23 mouse cellular contexts compared by ENCODE assay signal in genomic region chr2:32416556-32416955, GRCm38 (mm10). TPM values are rescaled to one million over a fixed set of nuclear protein-coding genes. Genes with fewer than 3 reads are reported as not detected.
A peak's percentile ranks its signal among the peaks of the same experiment; 100 is the strongest.
DNase-seq lines count a peak whose midpoint lies in the region; ATAC-seq and TF ChIP-seq lines count a peak whose summit lies in the region.
"Had no signal": no experiment of that assay in that cellular context is flagged by ENCODE, and none has a peak within 500 bp of the region (broad histone marks: within the 10 kb centered on the region; RNA-seq: fewer than 3 reads in every experiment).

No protein-coding gene starts in this region.

- TF ChIP-seq POLR2A in liver, adult 2 months (IDR thresholded peaks at IDR 0.05; ENCODE audit: extremely low read depth, insufficient read depth, low read length), result no peak

- no peaks in the 10 kb centered on the region for H3K27me3 ChIP-seq in embryonic facial prominence, embryonic 13.5 days
- no peaks in the 10 kb centered on the region for H3K27me3 ChIP-seq in embryonic facial prominence, embryonic 10.5 days (replicated peaks; ENCODE audit: low read depth, poor library complexity, severe bottlenecking)
- no peaks in the 10 kb centered on the region for H3K27me3 ChIP-seq in liver, adult 2 months (ENCODE audit: control insufficient read depth, insufficient read depth, low read length)
- H3K27me3 ChIP-seq in liver, embryonic 12.5 days (replicated peaks), result no peaks in the 10 kb centered on the region
- H3K27me3 ChIP-seq: embryonic facial prominence, embryonic 15.5 days; hindbrain, embryonic 12.5 days; hindbrain, embryonic 15.5 days had no signal

- H3K9ac ChIP-seq in embryonic facial prominence, embryonic 13.5 days, result 0 out of 2 replicates have a peak overlapping the region, but pooled peaks have one; percentile 32
- H3K9ac ChIP-seq in liver, adult 2 months (ENCODE audit: low read depth, low read length), result peak overlapping the region; percentile 15; the same call in 1 of the 2 replicates
- H3K9ac ChIP-seq in liver, embryonic 12.5 days, result no peak overlapping the region
- H3K9ac ChIP-seq: embryonic facial prominence, embryonic 15.5 days; forebrain, postnatal 0 days; hindbrain, embryonic 12.5 days; hindbrain, embryonic 15.5 days had no signal

- ATAC-seq in embryonic facial prominence, embryonic 13.5 days (ENCODE audit: insufficient number of reproducible peaks, insufficient read depth, low FRiP score, low TSS enrichment, low read depth), result no peak
- ATAC-seq in liver, embryonic 12.5 days, result no peak
- ATAC-seq: activated CD4-positive, CD25-positive, alpha-beta regulatory T cell, adult 4 months; forebrain, embryonic 14.5 days; forebrain, postnatal 0 days had no signal

- no peak overlapping the region for H3K27ac ChIP-seq in embryonic facial prominence, embryonic 13.5 days
- H3K27ac ChIP-seq in embryonic facial prominence, embryonic 10.5 days (replicated peaks), result no peak overlapping the region; the same call in 1 of the 2 replicates
- H3K27ac ChIP-seq in liver, adult 2 months (replicated peaks; ENCODE audit: insufficient read depth, low read depth, low read length), result peak overlapping the region; percentile 86
- no peak overlapping the region for H3K27ac ChIP-seq in liver, embryonic 12.5 days
- H3K27ac ChIP-seq: embryonic facial prominence, embryonic 15.5 days; heart, adult 2 months; hindbrain, embryonic 12.5 days; hindbrain, embryonic 15.5 days had no signal

- H3K9me3 ChIP-seq in embryonic facial prominence, embryonic 13.5 days, result no peaks in the 10 kb centered on the region
- no peaks in the 10 kb centered on the region for H3K9me3 ChIP-seq in embryonic facial prominence, embryonic 10.5 days
- H3K9me3 ChIP-seq in liver, embryonic 12.5 days (replicated peaks), result no peaks in the 10 kb centered on the region
- H3K9me3 ChIP-seq: embryonic facial prominence, embryonic 15.5 days; hindbrain, embryonic 12.5 days; hindbrain, embryonic 15.5 days had no signal

- peaks cover 16% of the 10 kb centered on the region for H3K4me1 ChIP-seq in embryonic facial prominence, embryonic 13.5 days
- H3K4me1 ChIP-seq in embryonic facial prominence, embryonic 10.5 days, result peaks cover 44% of the 10 kb centered on the region
- H3K4me1 ChIP-seq in liver, adult 2 months (ENCODE audit: control insufficient read depth, insufficient read depth, low read length), result peaks cover 35% of the 10 kb centered on the region
- peaks cover 12% of the 10 kb centered on the region for H3K4me1 ChIP-seq in liver, embryonic 12.5 days
- H3K4me1 ChIP-seq: hindbrain, embryonic 12.5 days; hindbrain, embryonic 15.5 days had no signal

- no peak for DNase-seq in embryonic facial prominence, embryonic 10.5 days (ENCODE audit: low spot score)
- peak; percentile 77 to 79 for DNase-seq in gastrocnemius, adult 8-10 months (ENCODE audit: low spot score in 2 of 2)
- DNase-seq in gastrocnemius, postnatal 10 days, result no peak
- peak; percentile 69 for DNase-seq in liver, adult 2 months (ENCODE audit: extremely low read depth, low read depth, low spot score)
- no peak for DNase-seq in left cerebral cortex, postnatal 10 days (ENCODE audit: extremely low spot score in 1 of 2, low spot score in 2 of 2)
- DNase-seq: adrenal gland, adult 8-10 months; adrenal gland, postnatal 25 days; cerebellum, adult 11-12 months; cerebellum, adult 8-10 months; cerebellum, postnatal 10 days; cerebellum, postnatal 36 days; embryo, embryonic 11 days; forebrain, postnatal 0 days; heart, adult 2 months had no signal

- peaks cover 78% of the 10 kb centered on the region for H3K36me3 ChIP-seq in embryonic facial prominence, embryonic 13.5 days
- peaks cover 79% of the 10 kb centered on the region for H3K36me3 ChIP-seq in embryonic facial prominence, embryonic 10.5 days (replicated peaks)
- H3K36me3 ChIP-seq in liver, adult 2 months (ENCODE audit: control insufficient read depth, insufficient read depth, low read length), result peaks cover 56% of the 10 kb centered on the region
- peaks cover 78% of the 10 kb centered on the region for H3K36me3 ChIP-seq in liver, embryonic 12.5 days

- no peak overlapping the region for H3K4me3 ChIP-seq in embryonic facial prominence, embryonic 13.5 days
- H3K4me3 ChIP-seq in embryonic facial prominence, embryonic 10.5 days, result no peak overlapping the region
- no peak overlapping the region for H3K4me3 ChIP-seq in liver, adult 2 months (ENCODE audit: insufficient read depth, low read depth, low read length)
- no peak overlapping the region for H3K4me3 ChIP-seq in liver, embryonic 12.5 days
- H3K4me3 ChIP-seq: embryonic facial prominence, embryonic 15.5 days; heart, adult 2 months; hindbrain, embryonic 12.5 days; hindbrain, embryonic 15.5 days had no signal

- intact Hi-C loops in left cerebral cortex, postnatal 10 days (cut with DNase I), result no loop called here

- WGBS in embryonic facial prominence, embryonic 13.5 days, result 46% methylated on average over 2 of the region's 2 CpGs
- 77% methylated on average over 2 of the region's 2 CpGs for WGBS in embryonic facial prominence, embryonic 10.5 days
- 26% methylated on average over 2 of the region's 2 CpGs for WGBS in liver, adult 2 months
- WGBS in liver, embryonic 12.5 days (ENCODE audit: insufficient replicate concordance), result 66% methylated on average over 2 of the region's 2 CpGs

- H3K79me2 ChIP-seq in liver, adult 2 months (ENCODE audit: control insufficient read depth, insufficient read depth, low read length), result no peaks in the 10 kb centered on the region

- TF ChIP-seq CTCF in liver, adult 2 months (IDR thresholded peaks at IDR 0.05; ENCODE audit: low read depth, low read length), result no peak

- H3K4me2 ChIP-seq in embryonic facial prominence, embryonic 13.5 days, result no peak overlapping the region
- H3K4me2 ChIP-seq in liver, embryonic 12.5 days, result no peak overlapping the region
- H3K4me2 ChIP-seq: embryonic facial prominence, embryonic 15.5 days; heart, embryonic 11.5 days; hindbrain, embryonic 12.5 days; hindbrain, embryonic 15.5 days had no signal

RNA-seq across cellular contexts. Expression of gene Ptges2, which starts 20.9 kb away (rescaled TPM):
- 30.0 and 30.4 TPM in 2 replicates for polyA plus RNA-seq in embryonic facial prominence, embryonic 13.5 days (2015; fragmentation: Nextera tagmentation; extraction: Ambion mirVana)
- polyA plus RNA-seq in embryonic facial prominence, embryonic 10.5 days (2016; fragmentation: Nextera tagmentation; extraction: Ambion mirVana), result 32.2 and 32.5 TPM in 2 replicates
- total RNA-seq in gastrocnemius, adult 8-10 months (2022), result 10 to 100 TPM; 33.8 to 40.1 (median 36.1) TPM
- total RNA-seq in gastrocnemius, postnatal 10 days (2021), result 10 to 100 TPM; 38.1 to 40.7 TPM
- total RNA-seq in liver, adult 2 months (2014; rRNA removed), result 22.6 and 30.7 TPM in 2 replicates
- polyA plus RNA-seq in liver, adult 2 months (2012; rRNA removed), result 24.4 and 25.5 TPM in 2 replicates
- 19.3 and 21.1 TPM in 2 replicates for polyA plus RNA-seq in liver, embryonic 12.5 days (2016; fragmentation: Nextera tagmentation; extraction: Ambion mirVana)
- total RNA-seq in left cerebral cortex, postnatal 10 days (2021), result 10 to 100 TPM; 46.5 to 46.9 TPM

RNA-seq across cellular contexts. Expression of gene Lcn2, which starts 28.5 kb away (rescaled TPM):
- 0.22 and 1.5 TPM in 2 replicates for polyA plus RNA-seq in embryonic facial prominence, embryonic 13.5 days (2015; fragmentation: Nextera tagmentation; extraction: Ambion mirVana)
- not detected in 2 replicates for polyA plus RNA-seq in embryonic facial prominence, embryonic 10.5 days (2016; fragmentation: Nextera tagmentation; extraction: Ambion mirVana)
- total RNA-seq in gastrocnemius, adult 8-10 months (2022), result 1 to 10 TPM in 1 of 4 experiments, under 1 TPM in 1, not detected in 2; 0.65 to 1.9 TPM
- 1 to 10 TPM; 3.5 to 6.7 TPM for total RNA-seq in gastrocnemius, postnatal 10 days (2021)
- 2.1 and 10.0 TPM in 2 replicates for total RNA-seq in liver, adult 2 months (2014; rRNA removed)
- 29.3 and 45.5 TPM in 2 replicates for polyA plus RNA-seq in liver, adult 2 months (2012; rRNA removed)
- polyA plus RNA-seq in liver, embryonic 12.5 days (2016; fragmentation: Nextera tagmentation; extraction: Ambion mirVana), result 15.2 and 17.7 TPM in 2 replicates
- total RNA-seq in left cerebral cortex, postnatal 10 days (2021), result 1 to 10 TPM; 1.7 to 3.4 TPM
- total RNA-seq: ES-E14 had no signal
- polyA plus RNA-seq: activated CD4-positive, CD25-positive, alpha-beta regulatory T cell, adult 4 months had no signal

RNA-seq across cellular contexts. Expression of gene Naif1, which starts 33.7 kb away (rescaled TPM):
- 6.3 and 6.5 TPM in 2 replicates for polyA plus RNA-seq in embryonic facial prominence, embryonic 13.5 days (2015; fragmentation: Nextera tagmentation; extraction: Ambion mirVana)
- polyA plus RNA-seq in embryonic facial prominence, embryonic 10.5 days (2016; fragmentation: Nextera tagmentation; extraction: Ambion mirVana), result 6.4 and 6.8 TPM in 2 replicates
- total RNA-seq in gastrocnemius, adult 8-10 months (2022), result 1 to 10 TPM; 2.1 to 2.7 (median 2.3) TPM
- total RNA-seq in gastrocnemius, postnatal 10 days (2021), result 1 to 10 TPM; 3.0 to 3.1 TPM
- total RNA-seq in liver, adult 2 months (2014; rRNA removed), result 0.67 and 0.83 TPM in 2 replicates
- polyA plus RNA-seq in liver, adult 2 months (2012; rRNA removed), result 2.9 and 3.0 TPM in 2 replicates
- polyA plus RNA-seq in liver, embryonic 12.5 days (2016; fragmentation: Nextera tagmentation; extraction: Ambion mirVana), result 2.9 and 3.2 TPM in 2 replicates
- total RNA-seq in left cerebral cortex, postnatal 10 days (2021), result 1 to 10 TPM; 3.3 to 3.7 TPM

RNA-seq across cellular contexts. Expression of gene Slc25a25, which starts 34.7 kb away (rescaled TPM):
- 23.5 and 24.6 TPM in 2 replicates for polyA plus RNA-seq in embryonic facial prominence, embryonic 13.5 days (2015; fragmentation: Nextera tagmentation; extraction: Ambion mirVana)
- polyA plus RNA-seq in embryonic facial prominence, embryonic 10.5 days (2016; fragmentation: Nextera tagmentation; extraction: Ambion mirVana), result 29.8 and 31.8 TPM in 2 replicates
- total RNA-seq in gastrocnemius, adult 8-10 months (2022), result 100 to 1,000 TPM in 1 of 4 experiments, 10 to 100 TPM in 3; 48.5 to 113 (median 60.4) TPM
- total RNA-seq in gastrocnemius, postnatal 10 days (2021), result 10 to 100 TPM; 16.1 to 31.1 TPM
- 40.0 and 41.9 TPM in 2 replicates for total RNA-seq in liver, adult 2 months (2014; rRNA removed)
- 57.9 and 124 TPM in 2 replicates for polyA plus RNA-seq in liver, adult 2 months (2012; rRNA removed)
- 11.4 and 11.9 TPM in 2 replicates for polyA plus RNA-seq in liver, embryonic 12.5 days (2016; fragmentation: Nextera tagmentation; extraction: Ambion mirVana)
- total RNA-seq in left cerebral cortex, postnatal 10 days (2021), result 10 to 100 TPM; 48.9 to 51.3 TPM

RNA-seq across cellular contexts. Expression of gene 1110008P14Rik, which starts 34.8 kb away (rescaled TPM):
- 44.1 and 47.8 TPM in 2 replicates for polyA plus RNA-seq in embryonic facial prominence, embryonic 13.5 days (2015; fragmentation: Nextera tagmentation; extraction: Ambion mirVana)
- 35.0 and 39.3 TPM in 2 replicates for polyA plus RNA-seq in embryonic facial prominence, embryonic 10.5 days (2016; fragmentation: Nextera tagmentation; extraction: Ambion mirVana)
- 10 to 100 TPM; 40.1 to 46.1 (median 42.3) TPM for total RNA-seq in gastrocnemius, adult 8-10 months (2022)
- 10 to 100 TPM; 52.6 to 53.7 TPM for total RNA-seq in gastrocnemius, postnatal 10 days (2021)
- total RNA-seq in liver, adult 2 months (2014; rRNA removed), result 25.8 and 32.5 TPM in 2 replicates
- polyA plus RNA-seq in liver, adult 2 months (2012; rRNA removed), result 103 and 144 TPM in 2 replicates
- 36.2 and 40.6 TPM in 2 replicates for polyA plus RNA-seq in liver, embryonic 12.5 days (2016; fragmentation: Nextera tagmentation; extraction: Ambion mirVana)
- total RNA-seq in left cerebral cortex, postnatal 10 days (2021), result 100 to 1,000 TPM; 168 to 176 TPM

Comparison
In these comparisons a context has a peak if more than half of its experiments do, and no peak if none do; other contexts are left out.
1. DNase-seq: peak in gastrocnemius, adult 8-10 months (2 of 2) and liver, adult 2 months (single experiment); none in embryonic facial prominence, embryonic 10.5 days (single experiment), gastrocnemius, postnatal 10 days (single experiment) and left cerebral cortex, postnatal 10 days (0 of 2).